Mouse (Mus musculus): ENCODE results near the gene Olfr643.

DNA sequence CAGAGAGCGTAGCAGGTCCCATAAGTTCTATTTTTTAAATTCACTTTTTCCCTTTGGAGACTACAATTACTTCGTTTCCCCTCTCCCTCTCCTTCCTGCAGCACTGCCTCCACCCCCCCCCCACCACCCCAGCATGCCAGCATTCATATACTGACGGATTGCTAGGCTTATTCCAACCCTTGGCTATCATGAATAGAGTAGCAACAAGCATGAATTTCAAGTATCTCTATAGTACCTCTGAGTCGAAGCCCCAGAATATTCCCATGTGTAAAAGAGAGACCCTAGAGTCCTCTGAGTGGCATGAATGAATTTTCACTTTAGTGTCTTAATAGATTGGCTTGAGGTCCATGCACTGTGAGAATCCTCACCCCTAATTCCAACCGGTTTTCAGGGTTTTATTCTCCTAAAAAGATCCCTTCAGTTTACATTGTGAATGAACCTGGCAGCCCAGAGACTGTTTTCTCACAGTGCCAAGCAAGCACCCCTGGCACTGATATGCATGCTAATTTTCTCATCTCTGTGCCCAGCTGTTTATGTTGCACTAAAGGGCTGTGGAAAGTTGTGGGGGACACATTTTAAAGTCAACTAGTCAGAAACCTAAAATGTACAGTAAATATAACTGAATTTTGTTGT is 41.3 kb upstream of the Olfr643 start:
- TF ChIP-seq CTCF (IDR thresholded peaks at IDR 0.05) (no peak), EP300 (IDR thresholded peaks at IDR 0.05) (no peak)
